Mouse (Mus musculus) embryonic fibroblast, embryonic 13.5 days (primary cell): ENCODE data around the gene Usp47.

Source experiments
- CTCF ChIP-seq: IDR thresholded peaks from 2 replicates; pipeline ENCODE4 v1.5.1; 2011; ENCODE audit warnings: mild to moderate bottlenecking, control low read depth, low read length, moderate library complexity, borderline replicate concordance; ENCODE audit not compliant: insufficient read depth
- POLR2A ChIP-seq: IDR thresholded peaks from 2 replicates; pipeline ENCODE4 v1.6.1; 2011; ENCODE audit warnings: low read depth, mild to moderate bottlenecking, control low read depth, low read length, moderate library complexity

DNA sequence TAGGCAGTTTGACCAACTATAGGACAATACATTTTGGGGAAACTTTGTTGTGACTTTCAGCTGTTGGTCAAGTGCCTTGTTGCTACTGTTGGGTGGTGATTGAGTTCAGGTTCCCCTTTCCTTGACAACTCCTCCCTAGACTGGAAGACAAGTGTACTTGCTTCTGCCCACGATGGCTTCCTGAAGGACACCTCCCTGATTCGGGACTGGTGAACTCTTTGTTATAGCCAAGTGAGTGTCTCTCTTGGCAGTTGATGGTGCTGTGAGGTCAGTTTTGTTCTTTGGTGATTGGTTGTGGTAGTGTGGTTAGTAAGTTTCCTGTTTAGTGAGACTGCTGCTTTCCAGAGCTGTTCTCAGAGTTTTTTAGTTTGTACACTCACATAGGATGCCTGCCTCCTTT, 19.5 kb downstream of the Usp47 start:
- TF ChIP-seq CTCF (no peak), POLR2A (no peak)
